In the genomic region with DNA sequence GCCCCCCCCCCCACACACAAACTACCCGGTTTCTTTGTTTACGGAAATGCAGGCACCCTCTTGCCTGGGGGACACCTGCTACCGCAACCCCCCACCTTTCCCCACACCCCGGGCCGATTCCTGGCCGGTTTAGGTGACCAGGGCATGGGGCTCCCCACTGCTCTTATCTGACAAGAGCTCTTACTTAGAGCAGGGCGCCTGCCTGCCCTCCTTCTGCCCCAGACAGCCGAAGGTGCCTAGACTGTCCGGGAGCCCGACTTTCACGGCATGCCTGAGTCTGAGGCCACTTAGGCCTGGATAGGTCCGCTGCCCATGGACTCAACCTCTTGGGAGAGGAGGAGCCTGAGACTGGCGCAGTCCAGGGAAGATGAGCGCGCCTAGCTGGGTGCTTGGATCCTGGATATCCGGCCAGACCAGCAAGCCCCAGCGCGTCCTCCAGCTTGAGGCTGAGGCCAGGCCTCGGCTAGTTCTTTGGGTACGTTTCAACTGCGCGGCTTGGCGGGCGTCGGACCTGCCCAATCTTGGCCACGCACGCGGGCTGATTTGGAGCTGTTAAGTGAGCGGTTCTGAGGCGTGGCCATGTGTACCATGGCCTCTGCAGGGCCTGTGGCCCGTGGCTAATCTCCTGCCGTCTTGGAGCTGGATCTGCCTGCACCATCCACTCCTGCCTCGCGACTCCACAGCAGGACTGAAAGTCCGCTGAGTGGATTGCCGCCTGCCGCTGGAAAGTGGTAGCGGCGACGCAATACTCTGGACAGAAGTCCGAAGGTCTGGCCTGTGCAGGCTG, we compare ENCODE assay signal across 10 mouse cellular contexts. TPM values are rescaled to one million over a fixed set of nuclear protein-coding genes. Genes with fewer than 3 reads are reported as not detected.
DNase-seq lines count a peak whose midpoint lies in the region; ATAC-seq and TF ChIP-seq lines count a peak whose summit lies in the region.
"Had no signal": no experiment of that assay in that cellular context is flagged by ENCODE, and none has a peak within 500 bp of the region (broad histone marks: within the 10 kb centered on the region; RNA-seq: fewer than 3 reads in every experiment).

No protein-coding gene starts in this region.

- peak; percentile 38 to 42 for DNase-seq in cerebellum, postnatal 14 days
- DNase-seq in cerebellum, adult 2 months = no peak
- DNase-seq in embryonic facial prominence, embryonic 10.5 days (ENCODE audit: low spot score) = peak; percentile 73
- peak; percentile 65 for DNase-seq in hindbrain, postnatal 0 days (ENCODE audit: low spot score)
- DNase-seq in liver, adult 2 months (ENCODE audit: extremely low read depth, low read depth, low spot score) = peak; percentile 91
- DNase-seq in urinary bladder, adult 2 months (ENCODE audit: low spot score) = no peak
- no peak for DNase-seq in gastrocnemius, adult 8-10 months (ENCODE audit: low spot score in 2 of 2)

- H3K9ac ChIP-seq in hindbrain, postnatal 0 days (replicated peaks; ENCODE audit: low read length) = no peak overlapping the region
- peak overlapping the region; percentile 84 for H3K9ac ChIP-seq in liver, adult 2 months (ENCODE audit: low read depth, low read length)
- H3K9ac ChIP-seq in stomach, embryonic 15.5 days = no peak overlapping the region

- no peaks in the 10 kb centered on the region for H3K79me2 ChIP-seq in liver, adult 2 months (ENCODE audit: control insufficient read depth, insufficient read depth, low read length)

- peak overlapping the region; percentile 11 for H3K4me2 ChIP-seq in hindbrain, postnatal 0 days (ENCODE audit: low read depth, low read length)
- peak overlapping the region; percentile 35 for H3K4me2 ChIP-seq in stomach, embryonic 15.5 days

- no peak for ATAC-seq in hindbrain, postnatal 0 days
- no peak for ATAC-seq in stomach, embryonic 15.5 days (ENCODE audit: insufficient read depth, low FRiP score, low read depth)

- H3K4me3 ChIP-seq in cerebellum, adult 2 months (replicated peaks; ENCODE audit: insufficient read depth, low read depth, low read length) = no peak overlapping the region
- peak overlapping the region; percentile 49 for H3K4me3 ChIP-seq in embryonic facial prominence, embryonic 10.5 days
- 0 out of 2 replicates have a peak overlapping the region, but pooled peaks have one; percentile 11 for H3K4me3 ChIP-seq in hindbrain, postnatal 0 days (ENCODE audit: low read length)
- peak overlapping the region; percentile 61 for H3K4me3 ChIP-seq in liver, adult 2 months (ENCODE audit: insufficient read depth, low read depth, low read length)
- 0 out of 2 replicates have a peak overlapping the region, but pooled peaks have one; percentile 13 for H3K4me3 ChIP-seq in stomach, embryonic 15.5 days (replicated peaks)

- peaks cover 6% of the 10 kb centered on the region for H3K4me1 ChIP-seq in cerebellum, adult 2 months (ENCODE audit: control insufficient read depth, insufficient read depth, low read length)
- H3K4me1 ChIP-seq in embryonic facial prominence, embryonic 10.5 days = peaks cover 85% of the 10 kb centered on the region
- peaks cover 18% of the 10 kb centered on the region for H3K4me1 ChIP-seq in hindbrain, postnatal 0 days (ENCODE audit: insufficient read depth, low read length)
- H3K4me1 ChIP-seq in liver, adult 2 months (ENCODE audit: control insufficient read depth, insufficient read depth, low read length) = peaks cover 26% of the 10 kb centered on the region
- H3K4me1 ChIP-seq in stomach, embryonic 15.5 days = peaks cover 54% of the 10 kb centered on the region

- TF ChIP-seq POLR2A in cerebellum, adult 2 months (IDR thresholded peaks at IDR 0.05; ENCODE audit: borderline replicate concordance, insufficient read depth, low read length) = no peak
- TF ChIP-seq POLR2A in liver, adult 2 months (IDR thresholded peaks at IDR 0.05; ENCODE audit: extremely low read depth, insufficient read depth, low read length) = peak; percentile 74

- H3K9me3 ChIP-seq in embryonic facial prominence, embryonic 10.5 days = no peaks in the 10 kb centered on the region
- no peaks in the 10 kb centered on the region for H3K9me3 ChIP-seq in hindbrain, postnatal 0 days (ENCODE audit: low read length)
- no peaks in the 10 kb centered on the region for H3K9me3 ChIP-seq in stomach, embryonic 15.5 days

- TF ChIP-seq CTCF in cerebellum, adult 2 months (IDR thresholded peaks at IDR 0.05; ENCODE audit: borderline replicate concordance, insufficient read depth, low read depth, low read length) = no peak
- TF ChIP-seq CTCF in hindbrain, postnatal 0 days (IDR thresholded peaks at IDR 0.05; ENCODE audit: low read depth) = peak; percentile 65
- peak; percentile 66 for TF ChIP-seq CTCF in liver, adult 2 months (IDR thresholded peaks at IDR 0.05; ENCODE audit: low read depth, low read length)

- no peak overlapping the region for H3K27ac ChIP-seq in cerebellum, adult 2 months (ENCODE audit: insufficient read depth, low read length)
- H3K27ac ChIP-seq in embryonic facial prominence, embryonic 10.5 days (replicated peaks) = peak overlapping the region; percentile 79
- no peak overlapping the region for H3K27ac ChIP-seq in hindbrain, postnatal 0 days
- peak overlapping the region; percentile 93 for H3K27ac ChIP-seq in liver, adult 2 months (replicated peaks; ENCODE audit: insufficient read depth, low read depth, low read length)
- no peak overlapping the region for H3K27ac ChIP-seq in stomach, embryonic 15.5 days

- H3K27me3 ChIP-seq in cerebellum, adult 2 months (ENCODE audit: control insufficient read depth, insufficient read depth, low read length) = peaks cover 19% of the 10 kb centered on the region; the same call in 1 of the 2 replicates
- H3K27me3 ChIP-seq in embryonic facial prominence, embryonic 10.5 days (replicated peaks; ENCODE audit: low read depth, poor library complexity, severe bottlenecking) = peaks cover 90% of the 10 kb centered on the region
- H3K27me3 ChIP-seq in hindbrain, postnatal 0 days (ENCODE audit: insufficient read depth, low read length) = peaks cover 57% of the 10 kb centered on the region
- H3K27me3 ChIP-seq in liver, adult 2 months (ENCODE audit: control insufficient read depth, insufficient read depth, low read length) = peaks cover 4% of the 10 kb centered on the region; the same call in 1 of the 2 replicates
- peaks cover 84% of the 10 kb centered on the region for H3K27me3 ChIP-seq in stomach, embryonic 15.5 days (replicated peaks)

- no peaks in the 10 kb centered on the region for H3K36me3 ChIP-seq in embryonic facial prominence, embryonic 10.5 days (replicated peaks)
- H3K36me3 ChIP-seq in hindbrain, postnatal 0 days (ENCODE audit: insufficient read depth, low read length) = no peaks in the 10 kb centered on the region
- no peaks in the 10 kb centered on the region for H3K36me3 ChIP-seq in liver, adult 2 months (ENCODE audit: control insufficient read depth, insufficient read depth, low read length)
- H3K36me3 ChIP-seq in stomach, embryonic 15.5 days = no peaks in the 10 kb centered on the region

- 11% methylated on average over 41 of the region's 41 CpGs for WGBS in cerebellum, adult 2 months
- under 1% methylated on average over 41 of the region's 41 CpGs for WGBS in embryonic facial prominence, embryonic 10.5 days
- 2% methylated on average over 41 of the region's 41 CpGs for WGBS in hindbrain, postnatal 0 days
- 5% methylated on average over 41 of the region's 41 CpGs for WGBS in liver, adult 2 months
- 2% methylated on average over 41 of the region's 41 CpGs for WGBS in stomach, embryonic 15.5 days

RNA-seq across cellular contexts. Expression of gene Cbx8, which starts 4.0 kb away (rescaled TPM):
- 8.7 and 10.5 TPM in 2 replicates for polyA plus RNA-seq in cerebellum, adult 2 months (2012; rRNA removed)
- 11.6 and 12.4 TPM in 2 replicates for polyA plus RNA-seq in embryonic facial prominence, embryonic 10.5 days (2016; fragmentation: Nextera tagmentation; extraction: Ambion mirVana)
- total RNA-seq in hindbrain, postnatal 0 days (2014; rRNA removed) = 10.0 and 11.4 TPM in 2 replicates
- 6.5 and 7.6 TPM in 2 replicates for polyA plus RNA-seq in hindbrain, postnatal 0 days (2015; fragmentation: Nextera tagmentation; extraction: Ambion mirVana)
- total RNA-seq in liver, adult 2 months (2014; rRNA removed) = 4.3 and 5.1 TPM in 2 replicates
- 1.7 and 4.4 TPM in 2 replicates for polyA plus RNA-seq in liver, adult 2 months (2012; rRNA removed)
- polyA plus RNA-seq in stomach, embryonic 15.5 days (2015; fragmentation: Nextera tagmentation; extraction: Ambion mirVana) = 6.9 and 7.2 TPM in 2 replicates
- 5.4 and 6.8 TPM in 2 replicates for polyA plus RNA-seq in urinary bladder, adult 2 months (2012; rRNA removed)
- 1 to 10 TPM; 1.1 to 3.3 (median 2.5) TPM for total RNA-seq in gastrocnemius, adult 8-10 months (2022)

RNA-seq across cellular contexts. Expression of gene Cbx2, which starts 22.0 kb away (rescaled TPM):
- 4.1 and 4.6 TPM in 2 replicates for polyA plus RNA-seq in cerebellum, adult 2 months (2012; rRNA removed)
- polyA plus RNA-seq in embryonic facial prominence, embryonic 10.5 days (2016; fragmentation: Nextera tagmentation; extraction: Ambion mirVana) = 150 and 152 TPM in 2 replicates
- total RNA-seq in hindbrain, postnatal 0 days (2014; rRNA removed) = 14.6 and 18.9 TPM in 2 replicates
- 7.0 and 7.4 TPM in 2 replicates for polyA plus RNA-seq in hindbrain, postnatal 0 days (2015; fragmentation: Nextera tagmentation; extraction: Ambion mirVana)
- 3.9 and 4.9 TPM in 2 replicates for total RNA-seq in liver, adult 2 months (2014; rRNA removed)
- polyA plus RNA-seq in liver, adult 2 months (2012; rRNA removed) = 2.9 and 4.1 TPM in 2 replicates
- polyA plus RNA-seq in stomach, embryonic 15.5 days (2015; fragmentation: Nextera tagmentation; extraction: Ambion mirVana) = 21.3 and 24.8 TPM in 2 replicates
- 3.0 TPM in 2 replicates for polyA plus RNA-seq in urinary bladder, adult 2 months (2012; rRNA removed)
- 1 to 10 TPM in 1 of 4 experiments, under 1 TPM in 3; 0.29 to 1.1 (median 0.68) TPM for total RNA-seq in gastrocnemius, adult 8-10 months (2022)

RNA-seq across cellular contexts. Expression of gene Cbx4, which starts 41.3 kb away (rescaled TPM):
- 50.1 and 57.6 TPM in 2 replicates for polyA plus RNA-seq in cerebellum, adult 2 months (2012; rRNA removed)
- 4.7 and 5.2 TPM in 2 replicates for polyA plus RNA-seq in embryonic facial prominence, embryonic 10.5 days (2016; fragmentation: Nextera tagmentation; extraction: Ambion mirVana)
- total RNA-seq in hindbrain, postnatal 0 days (2014; rRNA removed) = 33.6 and 41.3 TPM in 2 replicates
- 22.4 and 23.7 TPM in 2 replicates for polyA plus RNA-seq in hindbrain, postnatal 0 days (2015; fragmentation: Nextera tagmentation; extraction: Ambion mirVana)
- 2.8 and 2.9 TPM in 2 replicates for total RNA-seq in liver, adult 2 months (2014; rRNA removed)
- 7.9 and 8.2 TPM in 2 replicates for polyA plus RNA-seq in liver, adult 2 months (2012; rRNA removed)
- polyA plus RNA-seq in stomach, embryonic 15.5 days (2015; fragmentation: Nextera tagmentation; extraction: Ambion mirVana) = 10.2 and 10.3 TPM in 2 replicates
- 32.2 and 36.0 TPM in 2 replicates for polyA plus RNA-seq in urinary bladder, adult 2 months (2012; rRNA removed)
- 1 to 10 TPM; 2.1 to 3.0 (median 2.2) TPM for total RNA-seq in gastrocnemius, adult 8-10 months (2022)

RNA-seq across cellular contexts. Expression of gene Enpp7, which starts 56.8 kb away (rescaled TPM):
- not detected in 2 replicates for polyA plus RNA-seq in cerebellum, adult 2 months (2012; rRNA removed)
- polyA plus RNA-seq in embryonic facial prominence, embryonic 10.5 days (2016; fragmentation: Nextera tagmentation; extraction: Ambion mirVana) = not detected in 2 replicates
- not detected in 2 replicates for total RNA-seq in hindbrain, postnatal 0 days (2014; rRNA removed)
- polyA plus RNA-seq in hindbrain, postnatal 0 days (2015; fragmentation: Nextera tagmentation; extraction: Ambion mirVana) = not detected in 2 replicates
- total RNA-seq in liver, adult 2 months (2014; rRNA removed) = not detected in 2 replicates
- polyA plus RNA-seq in liver, adult 2 months (2012; rRNA removed) = not detected in 2 replicates
- polyA plus RNA-seq in stomach, embryonic 15.5 days (2015; fragmentation: Nextera tagmentation; extraction: Ambion mirVana) = not detected in 2 replicates
- polyA plus RNA-seq in urinary bladder, adult 2 months (2012; rRNA removed) = 0.08 TPM in 1 of 2 replicates, not detected in the other
- total RNA-seq in gastrocnemius, adult 8-10 months (2022) = not detected
- total RNA-seq: common myeloid progenitor, adult 5-6 weeks; neutrophil, adult 5-6 weeks had no signal

Comparison
In these comparisons a context has a peak if more than half of its experiments do, and no peak if none do; other contexts are left out.
1. DNase-seq: peak in cerebellum, postnatal 14 days (2 of 2), embryonic facial prominence, embryonic 10.5 days (single experiment), hindbrain, postnatal 0 days (single experiment) and liver, adult 2 months (single experiment); none in cerebellum, adult 2 months (0 of 2), urinary bladder, adult 2 months (single experiment) and gastrocnemius, adult 8-10 months (0 of 2).
2. H3K27ac ChIP-seq: peak in embryonic facial prominence, embryonic 10.5 days (single experiment) and liver, adult 2 months (single experiment); none in cerebellum, adult 2 months (single experiment), hindbrain, postnatal 0 days (single experiment) and stomach, embryonic 15.5 days (single experiment).